Mouse (Mus musculus) neutrophil, adult 5-6 weeks (primary cell): ENCODE results near the gene Ak2. TPM values are rescaled to one million over a fixed set of nuclear protein-coding genes. Genes with fewer than 3 reads are reported as not detected.
A peak's percentile ranks its signal among the peaks of the same experiment; 100 is the strongest.

Experiments used
- ATAC-seq: fragments of 151-379, 151-347 bp; 2 replicates; pipeline ENCODE4 v1.8.0; 2017; ENCODE audit warnings: mild to moderate bottlenecking, moderate TSS enrichment; ENCODE audit not compliant: insufficient number of reproducible peaks, poor library complexity, low FRiP score, severe bottlenecking; ENCODE audit errors: extremely low read depth
- total RNA-seq: library from RNA; stranded (forward); fragments of 200-1000 nt; gene quantifications from 2 replicates; pipeline ENCODE4 v1.2.3, GENCODE M21; 2017

The Ak2 gene
- total RNA-seq, 1 experiment from 2014 or later, result 40.5 TPM

GRCm38 (mm10) chr4:128969607-128970416 is 21.9 kb upstream of the Ak2 start:
- ATAC-seq, result no peak

GRCm38 (mm10) chr4:128970417-128970807 is 21.3 kb upstream of the Ak2 start:
- no peak for ATAC-seq

GRCm38 (mm10) chr4:128971065-128971694 is 20.6 kb upstream of the Ak2 start:
- peak; percentile 86 for ATAC-seq

GRCm38 (mm10) chr4:128974677-128975076 is 17.1 kb upstream of the Ak2 start:
- ATAC-seq, result no peak

GRCm38 (mm10) chr4:128976577-128976976 is 15.2 kb upstream of the Ak2 start:
- no peak for ATAC-seq

- ATAC-seq, result no peak
Measured at GRCm38 (mm10) chr4:128977217-128977616, 14.5 kb upstream of the Ak2 start.

GRCm38 (mm10) chr4:128978634-128979033 is 13.1 kb upstream of the Ak2 start:
- no peak for ATAC-seq

- peak; percentile 69 for ATAC-seq
Measured at GRCm38 (mm10) chr4:128980890-128981832, 10.6 kb upstream of the Ak2 start.

- no peak for ATAC-seq
Measured at GRCm38 (mm10) chr4:128981833-128982180, 10.0 kb upstream of the Ak2 start.

- ATAC-seq, result no peak
Measured at GRCm38 (mm10) chr4:128983151-128983550, 8.6 kb upstream of the Ak2 start.

- peak; percentile 66 for ATAC-seq
Measured at GRCm38 (mm10) chr4:128983656-128984055, 8.1 kb upstream of the Ak2 start.

- no peak for ATAC-seq
Measured at GRCm38 (mm10) chr4:128984600-128984999, 7.2 kb upstream of the Ak2 start.

GRCm38 (mm10) chr4:128988911-128989310 is 2.8 kb upstream of the Ak2 start:
- no peak for ATAC-seq

- no peak for ATAC-seq
Measured at GRCm38 (mm10) chr4:128989678-128990077, 2.1 kb upstream of the Ak2 start.

GRCm38 (mm10) chr4:128992176-128992575 is 418 bp downstream of the Ak2 start:
- no peak for ATAC-seq

GRCm38 (mm10) chr4:128993025-128993662 is 1.4 kb downstream of the Ak2 start:
- peak; percentile 98 for ATAC-seq

GRCm38 (mm10) chr4:128993675-128994074 is 1.9 kb downstream of the Ak2 start:
- no peak for ATAC-seq

- ATAC-seq, result no peak
Measured at GRCm38 (mm10) chr4:128995238-128995637, 3.5 kb downstream of the Ak2 start.

GRCm38 (mm10) chr4:128997258-128997657 is 5.5 kb downstream of the Ak2 start:
- ATAC-seq, result no peak
